Mouse (Mus musculus) hindbrain, postnatal 0 days (tissue): ENCODE measurements around the gene Rgs10. TPM values are rescaled to one million over a fixed set of nuclear protein-coding genes. Genes with fewer than 3 reads are reported as not detected.

Experiments used
- ATAC-seq: fragments of 200-750 bp; cut with Nextera tagmentation; 2 replicates; pipeline ENCODE4 v1.8.0; 2017; ENCODE audit warnings: mild to moderate bottlenecking, moderate TSS enrichment, moderate library complexity
- DNase-seq: peaks from one replicate; pipeline ENCODE4 v3.0.0-alpha.2; 2015; ENCODE audit warnings: low spot score
- H3K27ac ChIP-seq: fragments of 300-500 bp; sonication (generic); 2 replicates; pipeline ENCODE4 v1.5.1; 2014; ENCODE audit warnings: mild to moderate bottlenecking
- H3K27me3 ChIP-seq: fragments of 300-500 bp; sonication (generic); 2 replicates; pipeline ENCODE4 v1.6.1; 2014; ENCODE audit warnings: low read length, mixed read lengths; ENCODE audit not compliant: insufficient read depth
- H3K36me3 ChIP-seq: fragments of 300-500 bp; sonication (generic); 2 replicates; pipeline ENCODE4 v1.6.1; 2014; ENCODE audit warnings: low read length, mixed read lengths; ENCODE audit not compliant: insufficient read depth
- H3K4me1 ChIP-seq: fragments of 300-500 bp; sonication (generic); 2 replicates; pipeline ENCODE4 v1.6.1; 2014; ENCODE audit warnings: antibody characterized with exemption, low read length, mixed read lengths; ENCODE audit not compliant: insufficient read depth
- H3K4me2 ChIP-seq: fragments of 300-500 bp; sonication (generic); 2 replicates; pipeline ENCODE4 v1.6.1; 2014; ENCODE audit warnings: low read depth, mild to moderate bottlenecking, low read length, moderate library complexity, mixed read lengths
- H3K4me3 ChIP-seq: fragments of 300-500 bp; sonication (generic); 2 replicates; pipeline ENCODE4 v1.5.1; 2014; ENCODE audit warnings: low read length
- H3K9ac ChIP-seq: fragments of 300-500 bp; sonication (generic); replicated peaks from 2 replicates; pipeline ENCODE4 v1.6.1; 2014; ENCODE audit warnings: mild to moderate bottlenecking, low read length, moderate library complexity, mixed read lengths
- H3K9me3 ChIP-seq: fragments of 300-500 bp; sonication (generic); 2 replicates; pipeline ENCODE4 v1.6.1; 2016; ENCODE audit warnings: low read length, mixed read lengths
- CTCF ChIP-seq: IDR thresholded peaks from 2 replicates; pipeline ENCODE4 v1.5.1; 2016; ENCODE audit warnings: antibody characterized with exemption, control low read depth, low read depth
- WGBS: fragments of 180-500 bp; shearing (Covaris S2); extraction: QIAGEN DNeasy Blood & Tissue Kit; methylation state at CpG from one replicate; pipeline ENCODE4 v1.1.7; 2014; 5-methylcytosine and 5-hydroxymethylcytosine counted together
- polyA plus RNA-seq: library from polyadenylated mRNA; unstranded; fragments of >200 nt; fragmentation: Nextera tagmentation; extraction: Ambion mirVana; gene quantifications from 2 replicates; pipeline ENCODE4 v1.2.1, GENCODE M21; 2015
- total RNA-seq: library from RNA; depleted of rRNA; stranded (reverse); fragments of >200 nt; gene quantifications from 2 replicates; pipeline ENCODE4 v1.2.3, GENCODE M21; 2014

Rgs10 gene
- total and polyA plus RNA-seq, 2 experiments from 2014 or later: 35.4 to 101 TPM

DNA sequence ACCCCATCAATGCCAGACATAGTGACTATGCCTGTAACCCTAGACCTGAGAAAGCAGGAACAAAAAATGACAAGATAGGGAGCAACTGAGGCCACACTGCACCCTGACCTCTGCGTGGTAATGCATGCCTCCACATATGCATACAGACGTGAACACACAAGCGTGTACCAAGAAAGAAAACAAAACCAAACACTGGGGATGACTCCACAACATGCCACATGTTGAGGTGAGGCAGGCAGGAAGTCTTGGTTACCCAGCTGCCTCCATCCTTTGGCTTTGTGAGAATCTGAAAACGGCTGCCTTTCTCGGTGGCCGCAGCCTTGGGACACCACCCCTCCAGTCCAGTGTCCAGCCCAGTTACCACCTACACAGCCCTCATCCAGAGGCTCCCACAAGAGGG, 49.7 kb downstream of the Rgs10 start:
- H3K9me3 ChIP-seq: no peaks in the 10 kb centered on the region
- no peak for TF ChIP-seq CTCF
- no peaks in the 10 kb centered on the region for H3K36me3 ChIP-seq
- no peak overlapping the region for H3K4me2 ChIP-seq
- 91% methylated on average over 6 of the region's 6 CpGs for WGBS
- no peak overlapping the region for H3K9ac ChIP-seq
- DNase-seq (no peak), ATAC-seq (no peak)
- H3K27me3 ChIP-seq: no peaks in the 10 kb centered on the region
- no peak overlapping the region for H3K4me3 ChIP-seq
- H3K27ac ChIP-seq: no peak overlapping the region
- H3K4me1 ChIP-seq: no peaks in the 10 kb centered on the region

DNA sequence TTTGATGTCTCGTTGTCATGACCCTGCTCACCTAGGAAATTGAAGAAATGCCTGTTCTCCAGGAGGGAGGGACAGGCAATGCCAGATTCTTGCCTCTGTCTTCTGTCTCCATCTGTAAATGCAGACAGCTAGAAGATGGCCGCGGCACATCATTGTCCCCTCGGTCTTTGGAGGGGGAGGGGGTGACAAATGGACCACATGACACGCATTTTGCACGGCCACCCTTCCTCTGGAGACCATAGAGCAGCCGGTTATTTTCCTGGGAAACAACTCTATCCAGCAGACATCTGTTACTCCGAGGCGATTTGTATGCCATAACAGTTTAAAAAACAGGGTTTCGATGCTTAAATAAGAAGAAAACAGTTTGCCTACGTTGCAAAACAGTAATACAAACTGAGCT, 51.9 kb downstream of the Rgs10 start:
- WGBS: 57% methylated on average over 11 of the region's 11 CpGs
- Histone ChIP-seq H3K4me1 (no peaks in the 10 kb centered on the region), H3K4me2 (no peak overlapping the region; the same call in 1 of the 2 replicates), H3K9ac (no peak overlapping the region), H3K9me3 (no peaks in the 10 kb centered on the region), H3K36me3 (no peaks in the 10 kb centered on the region), H3K27ac (no peak overlapping the region), H3K4me3 (no peak overlapping the region), H3K27me3 (no peaks in the 10 kb centered on the region)
- TF ChIP-seq CTCF: no peak
- DNase-seq: peak; percentile 47
- ATAC-seq: peak; percentile 58; the same call in 1 of the 2 replicates

DNA sequence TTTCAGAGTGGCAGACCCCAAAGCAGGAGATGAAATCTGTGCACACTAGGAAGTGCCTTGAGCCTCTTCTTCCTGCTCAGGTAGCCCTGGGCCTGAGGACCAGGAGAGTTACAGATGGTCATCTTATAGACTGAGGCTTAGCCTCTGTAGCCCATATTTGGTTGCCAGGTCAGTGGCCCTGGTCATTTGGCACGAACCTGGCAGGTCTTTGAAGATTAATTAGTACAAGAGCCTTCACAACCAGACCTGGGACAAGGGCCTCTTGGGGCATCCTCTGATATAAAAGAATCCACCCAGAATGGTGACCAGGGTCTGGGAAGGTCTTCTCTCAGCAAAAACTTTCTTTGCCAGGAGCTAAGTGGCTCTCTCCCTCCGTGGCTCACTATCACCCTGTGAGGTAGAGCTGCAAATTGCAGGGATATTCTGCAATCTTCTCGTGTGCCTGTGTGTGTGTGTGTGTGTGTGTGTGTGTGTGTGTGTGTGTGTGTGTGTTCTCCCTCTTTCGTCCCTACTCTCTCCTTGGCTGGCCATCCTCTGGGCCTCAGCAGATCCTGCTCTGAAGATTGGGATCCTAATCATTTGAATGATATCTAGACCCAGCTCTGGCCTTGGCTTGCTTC, 53.4 kb downstream of the Rgs10 start:
- Histone ChIP-seq H3K27me3 (no peaks in the 10 kb centered on the region), H3K9ac (no peak overlapping the region), H3K4me2 (no peak overlapping the region), H3K27ac (no peak overlapping the region), H3K36me3 (no peaks in the 10 kb centered on the region), H3K4me1 (no peaks in the 10 kb centered on the region), H3K9me3 (no peaks in the 10 kb centered on the region), H3K4me3 (no peak overlapping the region)
- no peak for DNase-seq
- ATAC-seq: no peak
- TF ChIP-seq CTCF: peak; percentile 34; the same call in 1 of the 2 replicates
- 71% methylated on average over 4 of the region's 4 CpGs for WGBS

DNA sequence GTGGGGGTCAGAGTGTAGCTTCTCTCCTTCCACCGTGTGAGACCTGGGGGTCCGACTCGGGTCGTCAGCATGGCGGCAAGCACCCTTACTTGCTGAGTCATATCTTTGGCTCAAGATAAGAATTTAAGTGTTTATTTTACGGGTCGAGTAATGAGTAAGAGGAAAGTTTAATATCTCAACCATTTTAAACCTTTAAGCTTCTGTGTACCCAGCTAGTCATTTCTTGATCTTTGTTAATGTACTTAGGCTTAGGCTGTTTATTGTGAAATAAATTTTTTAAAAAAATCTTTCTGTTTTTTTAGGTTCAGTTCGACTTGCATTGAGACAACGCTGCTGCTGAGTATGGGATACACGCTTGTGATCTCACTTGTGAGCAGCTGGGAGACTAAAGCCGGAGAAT, 54.0 kb downstream of the Rgs10 start:
- DNase-seq: no peak
- no peak overlapping the region for H3K27ac ChIP-seq
- no peak overlapping the region for H3K9ac ChIP-seq
- no peak overlapping the region for H3K4me3 ChIP-seq
- H3K36me3 ChIP-seq: no peaks in the 10 kb centered on the region
- no peaks in the 10 kb centered on the region for H3K27me3 ChIP-seq
- no peak for ATAC-seq
- WGBS: 88% methylated on average over 11 of the region's 11 CpGs
- no peaks in the 10 kb centered on the region for H3K9me3 ChIP-seq
- H3K4me2 ChIP-seq: no peak overlapping the region
- no peak for TF ChIP-seq CTCF
- no peaks in the 10 kb centered on the region for H3K4me1 ChIP-seq

DNA sequence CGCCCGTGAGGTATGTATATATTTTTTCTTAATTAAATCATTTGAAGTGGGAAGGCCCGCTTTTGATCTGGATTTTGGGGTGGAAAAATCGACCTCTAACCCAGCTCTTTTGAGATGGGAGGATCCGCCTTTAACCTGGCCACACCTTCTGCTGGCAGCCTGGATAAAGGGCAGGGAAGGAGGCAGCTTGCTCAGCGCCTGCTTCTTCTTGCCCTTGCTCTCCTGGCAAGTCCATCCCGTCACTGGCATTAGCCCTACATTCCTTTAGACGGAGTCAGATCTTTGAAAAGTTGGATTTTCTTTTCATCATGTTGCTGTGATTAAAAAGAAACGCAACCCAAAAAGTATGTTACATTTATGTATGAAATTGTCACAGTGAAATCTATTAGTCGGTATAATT, 54.8 kb downstream of the Rgs10 start:
- no peak overlapping the region for H3K4me2 ChIP-seq
- H3K9me3 ChIP-seq: no peaks in the 10 kb centered on the region
- WGBS: 76% methylated on average over 10 of the region's 10 CpGs
- no peak overlapping the region for H3K9ac ChIP-seq
- H3K4me1 ChIP-seq: no peaks in the 10 kb centered on the region
- H3K36me3 ChIP-seq: no peaks in the 10 kb centered on the region
- H3K4me3 ChIP-seq: no peak overlapping the region
- no peak for TF ChIP-seq CTCF
- ATAC-seq (no peak), DNase-seq (no peak)
- no peak overlapping the region for H3K27ac ChIP-seq
- no peaks in the 10 kb centered on the region for H3K27me3 ChIP-seq

DNA sequence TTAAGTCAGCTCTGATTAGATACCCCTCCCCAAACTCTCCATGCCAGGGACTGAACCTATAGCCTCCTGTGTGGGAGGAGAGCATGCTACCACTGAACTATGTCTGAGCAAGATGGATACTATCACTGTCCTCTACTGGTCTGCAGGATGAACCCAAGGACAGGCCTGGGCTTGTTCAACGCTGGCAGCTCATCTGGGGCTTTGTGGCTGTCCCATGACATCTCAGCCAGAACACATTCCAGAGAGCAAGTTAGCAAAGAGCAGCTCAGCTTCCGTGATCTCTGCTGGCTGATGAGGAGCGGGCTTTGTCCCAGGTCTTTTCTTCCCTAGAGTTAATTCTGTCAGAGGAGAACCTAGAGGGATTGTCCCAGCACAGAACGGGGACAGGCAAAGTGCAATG, 55.6 kb downstream of the Rgs10 start:
- Histone ChIP-seq H3K9ac (no peak overlapping the region), H3K27ac (no peak overlapping the region), H3K4me1 (no peaks in the 10 kb centered on the region), H3K27me3 (no peaks in the 10 kb centered on the region), H3K4me2 (no peak overlapping the region), H3K9me3 (no peaks in the 10 kb centered on the region), H3K36me3 (no peaks in the 10 kb centered on the region), H3K4me3 (no peak overlapping the region)
- ATAC-seq (no peak), DNase-seq (no peak)
- 73% methylated on average over 4 of the region's 4 CpGs for whole genome bisulfite sequencing
- no peak for TF ChIP-seq CTCF

DNA sequence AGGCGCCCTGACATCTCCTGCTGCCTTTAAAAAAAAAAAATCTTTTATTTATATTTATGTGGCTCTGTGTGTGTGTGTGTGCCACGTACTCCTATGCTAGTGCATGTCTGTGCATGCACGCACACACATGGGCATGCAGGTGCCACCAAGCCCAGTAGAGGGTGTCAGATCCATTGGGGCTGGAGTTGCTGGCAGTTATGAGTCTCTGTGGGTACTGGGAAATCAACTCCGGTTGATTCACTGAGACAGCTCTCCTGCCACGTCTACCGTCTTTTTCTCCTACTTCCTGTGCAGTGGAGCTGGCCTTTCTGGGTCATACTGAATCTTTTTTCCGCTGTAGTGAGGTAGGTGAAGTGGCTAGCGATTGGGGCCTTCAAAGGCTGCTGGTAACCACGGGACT, 58.8 kb downstream of the Rgs10 start:
- peak; percentile 25; the same call in 1 of the 2 replicates for TF ChIP-seq CTCF
- WGBS: 81% methylated on average over 9 of the region's 9 CpGs
- no peak for ATAC-seq

More for the DNA sequence above, 58.8 kb downstream of the Rgs10 start:
- Histone ChIP-seq H3K9ac (no peak overlapping the region), H3K27me3 (no peaks in the 10 kb centered on the region), H3K9me3 (no peaks in the 10 kb centered on the region), H3K4me2 (no peak overlapping the region), H3K4me3 (no peak overlapping the region), H3K36me3 (no peaks in the 10 kb centered on the region), H3K4me1 (no peaks in the 10 kb centered on the region), H3K27ac (no peak overlapping the region)
- DNase-seq: no peak
